Mouse (Mus musculus): Measurements from ENCODE around the gene Retsat. TPM values are rescaled to one million over a fixed set of nuclear protein-coding genes. Genes with fewer than 3 reads are reported as not detected.

Retsat gene
- total and polyA plus RNA-seq, 3 experiments: 15.5 to 27.7 (median 15.6) TPM

- H3K79me2 ChIP-seq (replicated peaks; ENCODE audit: control insufficient read depth, extremely low read depth, insufficient read depth, poor library complexity, severe bottlenecking): no peaks in the 10 kb centered on the region
- peaks cover 49 to 74% of the 10 kb centered on the region in 2 experiments for H3K36me3 ChIP-seq (replicated peaks in 1 of 2; ENCODE audit: control insufficient read depth in 1 of 2, insufficient read depth in 1 of 2, low read length in 1 of 2)
- H3K9me3 ChIP-seq (replicated peaks; ENCODE audit: low read length): no peaks in the 10 kb centered on the region
- no peaks in the 10 kb centered on the region for H3K27me3 ChIP-seq (replicated peaks)
- no peak overlapping the region for H3K9ac ChIP-seq (ENCODE audit: insufficient read depth, low read depth)
- no peak overlapping the region for H3K4me3 ChIP-seq (replicated peaks in 1 of 3; ENCODE audit: low read depth in 2 of 3, low read length in 2 of 3, poor library complexity in 1 of 3)
- TF ChIP-seq CTCF (conservative IDR thresholded peaks at IDR 0.05 in 1 of 2, IDR thresholded peaks at IDR 0.05 in 1 of 2; ENCODE audit: low read depth in 2 of 2, low read length in 2 of 2) (no peak), NELFE (IDR thresholded peaks at IDR 0.05; ENCODE audit: low read depth, low read length) (no peak), RCOR1 (conservative IDR thresholded peaks at IDR 0.05; ENCODE audit: low read depth, low read length) (no peak), KAT2A (IDR thresholded peaks at IDR 0.05; ENCODE audit: insufficient replicate concordance, low read length) (no peak), ETS1 (conservative IDR thresholded peaks at IDR 0.05; ENCODE audit: low read depth, low read length) (no peak), PAX5 (IDR thresholded peaks at IDR 0.05; ENCODE audit: low read length) (no peak), UBTF (IDR thresholded peaks at IDR 0.05; ENCODE audit: low read depth, low read length) (no peak), ZKSCAN1 (IDR thresholded peaks at IDR 0.05; ENCODE audit: borderline replicate concordance, low read depth, low read length) (no peak), ZNF384 (IDR thresholded peaks at IDR 0.05; ENCODE audit: low read depth, low read length) (no peak), JUN (IDR thresholded peaks at IDR 0.05; ENCODE audit: insufficient read depth, low read depth, low read length) (no peak), SIN3A (IDR thresholded peaks at IDR 0.05; ENCODE audit: low read length) (no peak)
- dilution Hi-C loops (cut with MboI; ENCODE audit: extremely low pct_ligation_motif_present, extremely low pct_unique_long_range_greater_than_20kb, low sequenced_read_pairs) (no loop called here), in situ Hi-C loops (cut with MboI; ENCODE audit: low pct_ligation_motif_present, low pct_unique_long_range_greater_than_20kb, low sequenced_read_pairs) (no loop called here)
- DNase-seq (ENCODE audit: extremely low read depth): no peak
- H3K4me1 ChIP-seq (ENCODE audit: control insufficient read depth in 1 of 2, insufficient read depth in 2 of 2): peaks cover 0 to 6% of the 10 kb centered on the region in 2 experiments; a peak in 1 of 4 replicates
- no peak overlapping the region for H3K4me2 ChIP-seq (ENCODE audit: insufficient read depth, low read depth, poor library complexity, severe bottlenecking)
- H3K27ac ChIP-seq (ENCODE audit: insufficient read depth, low read depth): no peak overlapping the region
These were observed 35.8 kb upstream of the Retsat start for GRCm38 (mm10) chr6:72562486-72562885.

- peaks cover 45 to 74% of the 10 kb centered on the region in 2 experiments for H3K36me3 ChIP-seq (replicated peaks in 1 of 2; ENCODE audit: control insufficient read depth in 1 of 2, insufficient read depth in 1 of 2, low read length in 1 of 2)
- in situ Hi-C loops (cut with MboI; ENCODE audit: low pct_ligation_motif_present, low pct_unique_long_range_greater_than_20kb, low sequenced_read_pairs): no loop called here
These were observed 35.4 kb upstream of the Retsat start for GRCm38 (mm10) chr6:72562894-72563293.

More at GRCm38 (mm10) chr6:72562894-72563293, 35.4 kb upstream of the Retsat start:
- dilution Hi-C loops (cut with MboI; ENCODE audit: extremely low pct_ligation_motif_present, extremely low pct_unique_long_range_greater_than_20kb, low sequenced_read_pairs): no loop called here
- H3K27ac ChIP-seq (ENCODE audit: insufficient read depth, low read depth): no peak overlapping the region
- H3K4me3 ChIP-seq (replicated peaks in 1 of 3; ENCODE audit: low read depth in 2 of 3, low read length in 2 of 3, poor library complexity in 1 of 3): no peak overlapping the region
- no peak for TF ChIP-seq KAT2A (IDR thresholded peaks at IDR 0.05; ENCODE audit: insufficient replicate concordance, low read length)
- no peak for TF ChIP-seq NELFE (IDR thresholded peaks at IDR 0.05; ENCODE audit: low read depth, low read length)
- TF ChIP-seq USF2 (conservative IDR thresholded peaks at IDR 0.05; ENCODE audit: low read depth, low read length): no peak
- no peak for TF ChIP-seq JUN (IDR thresholded peaks at IDR 0.05; ENCODE audit: insufficient read depth, low read depth, low read length)
- TF ChIP-seq ELF1 (IDR thresholded peaks at IDR 0.05; ENCODE audit: low read depth, low read length): no peak
- TF ChIP-seq GABPA (IDR thresholded peaks at IDR 0.05; ENCODE audit: insufficient replicate concordance, low read depth, low read length): no peak
- no peak for TF ChIP-seq EP300 (IDR thresholded peaks at IDR 0.05; ENCODE audit: low read length)
- TF ChIP-seq IRF4 (IDR thresholded peaks at IDR 0.05; ENCODE audit: low read depth, low read length): no peak
- TF ChIP-seq ZC3H11A (IDR thresholded peaks at IDR 0.05; ENCODE audit: low read depth, low read length): no peak
- no peak for TF ChIP-seq ZKSCAN1 (IDR thresholded peaks at IDR 0.05; ENCODE audit: borderline replicate concordance, low read depth, low read length)
- TF ChIP-seq CHD2 (IDR thresholded peaks at IDR 0.05; ENCODE audit: low read length): no peak
- TF ChIP-seq NRF1 (IDR thresholded peaks at IDR 0.05; ENCODE audit: low read depth, low read length): no peak
- no peak for TF ChIP-seq MAX (IDR thresholded peaks at IDR 0.05; ENCODE audit: low read length)
- TF ChIP-seq MEF2A (IDR thresholded peaks at IDR 0.05; ENCODE audit: borderline replicate concordance, low read depth, low read length): no peak
- no peak for TF ChIP-seq MAZ (IDR thresholded peaks at IDR 0.05; ENCODE audit: low read depth, low read length)
- TF ChIP-seq RAD21 (IDR thresholded peaks at IDR 0.05; ENCODE audit: low read depth, low read length): no peak
- no peak for TF ChIP-seq TBP (conservative IDR thresholded peaks at IDR 0.05; ENCODE audit: low read depth, low read length)
- no peak for TF ChIP-seq SMC3 (IDR thresholded peaks at IDR 0.05; ENCODE audit: low read depth, low read length)
- no peak for TF ChIP-seq JUND (conservative IDR thresholded peaks at IDR 0.05; ENCODE audit: low read depth, low read length)
- H3K4me2 ChIP-seq (ENCODE audit: insufficient read depth, low read depth, poor library complexity, severe bottlenecking): no peak overlapping the region
- no peak overlapping the region for H3K9ac ChIP-seq (ENCODE audit: insufficient read depth, low read depth)
- H3K79me2 ChIP-seq (replicated peaks; ENCODE audit: control insufficient read depth, extremely low read depth, insufficient read depth, poor library complexity, severe bottlenecking): no peaks in the 10 kb centered on the region
- H3K4me1 ChIP-seq (ENCODE audit: control insufficient read depth in 1 of 2, insufficient read depth in 2 of 2): peaks cover 0 to 6% of the 10 kb centered on the region in 2 experiments; a peak in 1 of 4 replicates
- no peaks in the 10 kb centered on the region for H3K9me3 ChIP-seq (replicated peaks; ENCODE audit: low read length)
- no peaks in the 10 kb centered on the region for H3K27me3 ChIP-seq (replicated peaks)
- DNase-seq (ENCODE audit: extremely low read depth): no peak

All from CH12.LX (cell line).